Mouse (Mus musculus) CH12.LX (cell line): ENCODE data around the gene Rundc3a. TPM values are rescaled to one million over a fixed set of nuclear protein-coding genes. Genes with fewer than 3 reads are reported as not detected.

Experiments used
- DNase-seq: peaks from one replicate; pipeline ENCODE4 v3.0.0-alpha.2; 2013; ENCODE audit errors: extremely low read depth
- H3K27ac ChIP-seq: 2 replicates; pipeline ENCODE4 v1.5.1; 2012; ENCODE audit warnings: low read depth, mild to moderate bottlenecking, control low read depth, moderate library complexity; ENCODE audit not compliant: insufficient read depth
- H3K27me3 ChIP-seq: replicated peaks from 2 replicates; pipeline ENCODE3; 2012; ENCODE audit warnings: inconsistent platforms
- H3K36me3 ChIP-seq, 2 experiments: replicated peaks in 1 of 2; 2 replicates each; pipeline versions ENCODE3 to v1.6.1; 2012; ENCODE audit warnings: inconsistent platforms in 1 of 2, low read length in 1 of 2, mild to moderate bottlenecking in 1 of 2, mixed read lengths in 1 of 2, moderate library complexity in 1 of 2; ENCODE audit not compliant: control insufficient read depth in 1 of 2, insufficient read depth in 1 of 2
- H3K4me1 ChIP-seq, 2 experiments: 2 replicates each; pipeline ENCODE4 v1.6.1; 2012; ENCODE audit warnings: inconsistent platforms in 1 of 2, moderate library complexity in 1 of 2; ENCODE audit not compliant: insufficient read depth in 2 of 2, control insufficient read depth in 1 of 2
- H3K4me2 ChIP-seq: 2 replicates; pipeline ENCODE4 v1.6.1; 2012; ENCODE audit warnings: low read depth, mild to moderate bottlenecking, control low read depth; ENCODE audit not compliant: poor library complexity, insufficient read depth, severe bottlenecking
- H3K4me3 ChIP-seq, 3 experiments: fragments of 150-350 bp in 1 of 3; sonication (generic) in 1 of 3; replicated peaks in 1 of 3; 2 replicates each; pipeline versions ENCODE3 to v1.5.1; 2011 to 2012; ENCODE audit warnings: low read depth in 2 of 3, low read length in 2 of 3, mild to moderate bottlenecking in 2 of 3, moderate library complexity in 2 of 3, control low read depth in 1 of 3, improper control_type of control experiment in 1 of 3, inconsistent platforms in 1 of 3, mixed read lengths in 1 of 3; ENCODE audit not compliant: poor library complexity in 1 of 3
- H3K79me2 ChIP-seq: replicated peaks from 2 replicates; pipeline ENCODE4 v1.6.1; 2012; ENCODE audit warnings: mild to moderate bottlenecking, moderate library complexity; ENCODE audit not compliant: control insufficient read depth, poor library complexity, insufficient read depth, severe bottlenecking; ENCODE audit errors: extremely low read depth
- H3K9ac ChIP-seq: 2 replicates; pipeline ENCODE4 v1.6.1; 2012; ENCODE audit warnings: low read depth, mild to moderate bottlenecking, control low read depth, moderate library complexity; ENCODE audit not compliant: insufficient read depth
- H3K9me3 ChIP-seq: replicated peaks from 2 replicates; pipeline ENCODE3; 2012; ENCODE audit warnings: low read length, inconsistent platforms, mixed read lengths
- BHLHE40 ChIP-seq: IDR thresholded peaks from 2 replicates; pipeline ENCODE4 v1.6.1; 2011; ENCODE audit warnings: mild to moderate bottlenecking, low read depth, low read length, improper control_type of control experiment
- CHD1 ChIP-seq: IDR thresholded peaks from 2 replicates; pipeline ENCODE4 v1.6.1; 2012; ENCODE audit warnings: low read depth, low read length, improper control_type of control experiment, inconsistent platforms
- CHD2 ChIP-seq: IDR thresholded peaks from 2 replicates; pipeline ENCODE4 v1.6.1; 2011; ENCODE audit warnings: low read length, improper control_type of control experiment
- CTCF ChIP-seq, 2 experiments: IDR thresholded peaks in 1 of 2; conservative IDR thresholded peaks in 1 of 2; 2 replicates each; pipeline ENCODE4 v1.5.1; 2011 to 2012; ENCODE audit warnings: low read depth in 2 of 2, low read length in 2 of 2, improper control_type of control experiment in 1 of 2, inconsistent platforms in 1 of 2, mild to moderate bottlenecking in 1 of 2, moderate library complexity in 1 of 2
- E2F4 ChIP-seq: IDR thresholded peaks from 2 replicates; pipeline ENCODE4 v1.6.1; 2011; ENCODE audit warnings: low read depth, low read length, improper control_type of control experiment; ENCODE audit not compliant: insufficient replicate concordance
- ELF1 ChIP-seq: IDR thresholded peaks from 2 replicates; pipeline ENCODE4 v1.6.1; 2014; ENCODE audit warnings: low read depth, mild to moderate bottlenecking, inconsistent platforms, low read length, improper control_type of control experiment
- EP300 ChIP-seq: IDR thresholded peaks from 2 replicates; pipeline ENCODE4 v1.6.1; 2011; ENCODE audit warnings: low read length, improper control_type of control experiment
- ETS1 ChIP-seq: conservative IDR thresholded peaks from 2 replicates; pipeline ENCODE4 v1.6.1; 2012; ENCODE audit warnings: low read depth, mild to moderate bottlenecking, inconsistent platforms, low read length, improper control_type of control experiment, moderate library complexity
- GABPA ChIP-seq: IDR thresholded peaks from 2 replicates; pipeline ENCODE4 v1.6.1; 2012; ENCODE audit warnings: low read depth, low read length, improper control_type of control experiment, inconsistent platforms; ENCODE audit not compliant: insufficient replicate concordance
- HCFC1 ChIP-seq: IDR thresholded peaks from 2 replicates; pipeline ENCODE4 v1.6.1; 2012; ENCODE audit warnings: low read depth, mild to moderate bottlenecking, inconsistent platforms, low read length, improper control_type of control experiment
- IRF4 ChIP-seq: IDR thresholded peaks from 2 replicates; pipeline ENCODE4 v1.6.1; 2014; ENCODE audit warnings: low read depth, mild to moderate bottlenecking, inconsistent platforms, low read length, improper control_type of control experiment
- JUN ChIP-seq: IDR thresholded peaks from 2 replicates; pipeline ENCODE4 v1.6.1; 2011; ENCODE audit warnings: low read depth, mild to moderate bottlenecking, low read length, improper control_type of control experiment, moderate library complexity; ENCODE audit not compliant: insufficient read depth
- JUND ChIP-seq: conservative IDR thresholded peaks from 2 replicates; pipeline ENCODE4 v1.6.1; 2011; ENCODE audit warnings: low read depth, low read length, improper control_type of control experiment
- KAT2A ChIP-seq: IDR thresholded peaks from 2 replicates; pipeline ENCODE4 v1.6.1; 2012; ENCODE audit warnings: low read length, improper control_type of control experiment, inconsistent platforms; ENCODE audit not compliant: insufficient replicate concordance
- MAFK ChIP-seq: IDR thresholded peaks from 2 replicates; pipeline ENCODE4 v1.6.1; 2011; ENCODE audit warnings: low read length, improper control_type of control experiment; ENCODE audit not compliant: insufficient replicate concordance
- MAX ChIP-seq: IDR thresholded peaks from 2 replicates; pipeline ENCODE4 v1.6.1; 2011; ENCODE audit warnings: low read length, improper control_type of control experiment
- MAZ ChIP-seq: IDR thresholded peaks from 2 replicates; pipeline ENCODE4 v1.6.1; 2012; ENCODE audit warnings: low read depth, mild to moderate bottlenecking, inconsistent platforms, low read length, improper control_type of control experiment, moderate library complexity
- MEF2A ChIP-seq: IDR thresholded peaks from 2 replicates; pipeline ENCODE4 v1.6.1; 2014; ENCODE audit warnings: low read depth, mild to moderate bottlenecking, inconsistent platforms, low read length, improper control_type of control experiment, borderline replicate concordance
- MXI1 ChIP-seq: IDR thresholded peaks from 2 replicates; pipeline ENCODE4 v1.6.1; 2011; ENCODE audit warnings: mild to moderate bottlenecking, low read depth, low read length, improper control_type of control experiment
- MYC ChIP-seq: IDR thresholded peaks from 2 replicates; pipeline ENCODE4 v1.6.1; 2011; ENCODE audit warnings: low read depth, mild to moderate bottlenecking, improper control_type of control experiment, low read length
- NELFE ChIP-seq: IDR thresholded peaks from 2 replicates; pipeline ENCODE4 v1.6.1; 2011; ENCODE audit warnings: low read depth, low read length, improper control_type of control experiment
- NRF1 ChIP-seq: IDR thresholded peaks from 2 replicates; pipeline ENCODE4 v1.6.1; 2014; ENCODE audit warnings: low read depth, mild to moderate bottlenecking, inconsistent platforms, low read length, improper control_type of control experiment, moderate library complexity
- PAX5 ChIP-seq: IDR thresholded peaks from 2 replicates; pipeline ENCODE4 v1.6.1; 2012; ENCODE audit warnings: low read length, inconsistent platforms, mixed read lengths
- POLR2A ChIP-seq: IDR thresholded peaks from 2 replicates; pipeline ENCODE4 v1.6.1; 2011; ENCODE audit warnings: low read depth, mild to moderate bottlenecking, improper control_type of control experiment, low read length
- POLR2AphosphoS2 ChIP-seq: IDR thresholded peaks from 2 replicates; pipeline ENCODE4 v1.6.1; 2011; ENCODE audit warnings: low read depth, low read length, improper control_type of control experiment
- RAD21 ChIP-seq: IDR thresholded peaks from 2 replicates; pipeline ENCODE4 v1.6.1; 2011; ENCODE audit warnings: low read depth, mild to moderate bottlenecking, low read length, improper control_type of control experiment, moderate library complexity
- RCOR1 ChIP-seq: conservative IDR thresholded peaks from 2 replicates; pipeline ENCODE4 v1.6.1; 2012; ENCODE audit warnings: low read depth, mild to moderate bottlenecking, inconsistent platforms, low read length, improper control_type of control experiment
- SIN3A ChIP-seq: IDR thresholded peaks from 2 replicates; pipeline ENCODE4 v1.6.1; 2012; ENCODE audit warnings: low read length, improper control_type of control experiment, inconsistent platforms
- SMC3 ChIP-seq: IDR thresholded peaks from 2 replicates; pipeline ENCODE4 v1.6.1; 2011; ENCODE audit warnings: low read depth, low read length, improper control_type of control experiment
- TBP ChIP-seq: conservative IDR thresholded peaks from 2 replicates; pipeline ENCODE4 v1.6.1; 2011; ENCODE audit warnings: low read depth, low read length, improper control_type of control experiment
- TCF12 ChIP-seq: IDR thresholded peaks from 2 replicates; pipeline ENCODE4 v1.6.1; 2014; ENCODE audit warnings: low read depth, mild to moderate bottlenecking, inconsistent platforms, low read length, improper control_type of control experiment
- UBTF ChIP-seq: IDR thresholded peaks from 2 replicates; pipeline ENCODE4 v1.6.1; 2012; ENCODE audit warnings: low read depth, mild to moderate bottlenecking, inconsistent platforms, low read length, improper control_type of control experiment, moderate library complexity
- USF1 ChIP-seq: IDR thresholded peaks from 2 replicates; pipeline ENCODE4 v1.6.1; 2014; ENCODE audit warnings: low read depth, mild to moderate bottlenecking, inconsistent platforms, low read length, improper control_type of control experiment
- USF2 ChIP-seq: conservative IDR thresholded peaks from 2 replicates; pipeline ENCODE4 v1.6.1; 2011; ENCODE audit warnings: low read depth, low read length, improper control_type of control experiment
- ZC3H11A ChIP-seq: IDR thresholded peaks from 2 replicates; pipeline ENCODE4 v1.6.1; 2012; ENCODE audit warnings: low read depth, mild to moderate bottlenecking, inconsistent platforms, low read length, improper control_type of control experiment
- ZKSCAN1 ChIP-seq: IDR thresholded peaks from 2 replicates; pipeline ENCODE4 v1.6.1; 2012; ENCODE audit warnings: low read depth, inconsistent platforms, low read length, improper control_type of control experiment, borderline replicate concordance
- ZMIZ1 ChIP-seq: IDR thresholded peaks from 2 replicates; pipeline ENCODE4 v1.6.1; 2012; ENCODE audit warnings: low read depth, mild to moderate bottlenecking, inconsistent platforms, low read length, improper control_type of control experiment
- ZNF384 ChIP-seq: IDR thresholded peaks from 2 replicates; pipeline ENCODE4 v1.6.1; 2012; ENCODE audit warnings: low read depth, low read length, improper control_type of control experiment, inconsistent platforms
- dilution Hi-C: fragments of 300-500 bp; cut with MboI; formaldehyde crosslinking; loops from 2 replicates; pipeline ENCODE4 v1.14.3; 2020; ENCODE audit warnings: low sequenced_read_pairs; ENCODE audit not compliant: extremely low pct_unique_long_range_greater_than_20kb, extremely low pct_ligation_motif_present
- in situ Hi-C: fragments of 300-500 bp; cut with MboI; formaldehyde crosslinking; loops from 3 replicates; pipeline ENCODE4 v1.14.3; 2019; ENCODE audit warnings: low sequenced_read_pairs, low pct_ligation_motif_present, low pct_unique_long_range_greater_than_20kb, mixed read lengths
- polyA plus RNA-seq: library from polyadenylated mRNA; unstranded; fragments of >175 nt; gene quantifications from 2 replicates; pipeline ENCODE4 v1.2.1, GENCODE M21; 2012; ENCODE audit warnings: low read depth; ENCODE audit not compliant: insufficient read length
- total RNA-seq, 2 experiments: library from RNA; depleted of rRNA; stranded (reverse); fragments of 300-350 nt in 1 of 2; fragments of >200 nt in 1 of 2; gene quantifications; 2 replicates each; pipeline ENCODE4 v1.2.3; 2012 to 2014

Gene Rundc3a
- total and polyA plus RNA-seq, 3 experiments = 1.4 to 16.3 (median 3.3) TPM

- H3K27ac ChIP-seq = no peak overlapping the region
- H3K36me3 ChIP-seq = no peaks in the 10 kb centered on the region
- H3K4me1 ChIP-seq = peaks cover 52 to 81% of the 10 kb centered on the region in 2 experiments
- no peaks in the 10 kb centered on the region for H3K9me3 ChIP-seq
- no peak overlapping the region for H3K9ac ChIP-seq
- no peaks in the 10 kb centered on the region for H3K79me2 ChIP-seq
- H3K4me3 ChIP-seq = peak overlapping the region in 1 of 3 experiments; percentile 21
- no peak for DNase-seq
- H3K4me2 ChIP-seq = 0 out of 2 replicates have a peak overlapping the region, but pooled peaks have one; percentile 2
- peaks cover 69% of the 10 kb centered on the region for H3K27me3 ChIP-seq
- in situ Hi-C loops = no loop called here
- dilution Hi-C loops = no loop called here
- TF ChIP-seq ZC3H11A (no peak), JUN (no peak), ETS1 (peak; percentile 44), PAX5 (no peak), TCF12 (peak; percentile 91), TBP (no peak), ELF1 (no peak), MXI1 (no peak), E2F4 (no peak), MYC (no peak), RCOR1 (no peak), NRF1 (no peak), ZKSCAN1 (no peak), SIN3A (peak; percentile 39; the same call in 1 of the 2 replicates), MAZ (no peak; the same call in 1 of the 2 replicates), BHLHE40 (peak; percentile 79), GABPA (no peak), CTCF (conservative IDR thresholded peaks at IDR 0.05 in 1 of 2, IDR thresholded peaks at IDR 0.05 in 1 of 2; ENCODE audit: low read depth in 2 of 2, low read length in 2 of 2) (no peak), USF1 (no peak), CHD2 (no peak), MAFK (peak; percentile 90), POLR2AphosphoS2 (no peak), USF2 (no peak), IRF4 (peak; percentile 65; the same call in 1 of the 2 replicates), SMC3 (no peak), JUND (no peak), HCFC1 (no peak), ZNF384 (no peak), RAD21 (no peak), POLR2A (no peak), CHD1 (no peak), ZMIZ1 (no peak), NELFE (no peak), KAT2A (0 out of 2 replicates have a peak, but pooled peaks have one; percentile 44), MAX (no peak), UBTF (no peak), MEF2A (no peak), EP300 (peak; percentile 77)
Measured at GRCm38 (mm10) chr11:102368347-102368746, 24.9 kb upstream of the Rundc3a start.
